Mouse (Mus musculus): ENCODE results near the gene Ankrd22.

Gene Ankrd22

GRCm38 (mm10) chr19:34180316-34180715, 14.5 kb upstream of the Ankrd22 start:
- DNase-seq (ENCODE audit: low spot score), result peak; percentile 32

- no peak for DNase-seq (ENCODE audit: low spot score)
These were observed 13.3 kb upstream of the Ankrd22 start for GRCm38 (mm10) chr19:34179136-34179535.

- no peak for DNase-seq (ENCODE audit: low spot score)
These were observed 8.2 kb upstream of the Ankrd22 start for GRCm38 (mm10) chr19:34174004-34174403.

- no peak for DNase-seq (ENCODE audit: low spot score)
These were observed 5.3 kb upstream of the Ankrd22 start for GRCm38 (mm10) chr19:34171167-34171566.

- no peak for DNase-seq (ENCODE audit: low spot score)
These were observed 3.3 kb upstream of the Ankrd22 start for GRCm38 (mm10) chr19:34169121-34169520.

- DNase-seq (ENCODE audit: low spot score), result peak; percentile 68
These were observed 2.2 kb upstream of the Ankrd22 start for GRCm38 (mm10) chr19:34167896-34168661.

GRCm38 (mm10) chr19:34166386-34166785, 533 bp upstream of the Ankrd22 start:
- DNase-seq (ENCODE audit: low spot score), result no peak

- no peak for DNase-seq (ENCODE audit: low spot score)
These were observed 3.2 kb downstream of the Ankrd22 start for GRCm38 (mm10) chr19:34162693-34163092.

- no peak for DNase-seq (ENCODE audit: low spot score)
These were observed 12.3 kb downstream of the Ankrd22 start for GRCm38 (mm10) chr19:34153263-34154144.

- DNase-seq (ENCODE audit: low spot score), result peak; percentile 56
These were observed 13.9 kb downstream of the Ankrd22 start for GRCm38 (mm10) chr19:34151909-34152308.

GRCm38 (mm10) chr19:34148421-34148820, 17.4 kb downstream of the Ankrd22 start:
- DNase-seq (ENCODE audit: low spot score), result no peak

- DNase-seq (ENCODE audit: low spot score), result no peak
These were observed 26.3 kb downstream of the Ankrd22 start for GRCm38 (mm10) chr19:34139431-34140046.

GRCm38 (mm10) chr19:34138720-34139430, 27.0 kb downstream of the Ankrd22 start:
- DNase-seq (ENCODE audit: low spot score), result no peak

GRCm38 (mm10) chr19:34120107-34120731, 45.6 kb downstream of the Ankrd22 start:
- DNase-seq (ENCODE audit: low spot score), result no peak

GRCm38 (mm10) chr19:34119653-34120052, 46.2 kb downstream of the Ankrd22 start:
- DNase-seq (ENCODE audit: low spot score), result no peak

- DNase-seq (ENCODE audit: low spot score), result no peak
These were observed 46.8 kb downstream of the Ankrd22 start for GRCm38 (mm10) chr19:34119102-34119501.

- DNase-seq (ENCODE audit: low spot score), result no peak
These were observed 61.0 kb downstream of the Ankrd22 start for GRCm38 (mm10) chr19:34104841-34105240.

- DNase-seq (ENCODE audit: low spot score), result no peak
These were observed 64.0 kb downstream of the Ankrd22 start for GRCm38 (mm10) chr19:34101888-34102287.

GRCm38 (mm10) chr19:34100633-34101032, 65.2 kb downstream of the Ankrd22 start, which contains the start of gene Lipm:
Gene Lipm, plus strand, starts transcription at chr19:34100933.
- no peak for DNase-seq (ENCODE audit: low spot score)

- DNase-seq (ENCODE audit: low spot score), result no peak
These were observed 69.6 kb downstream of the Ankrd22 start for GRCm38 (mm10) chr19:34096228-34096627.

GRCm38 (mm10) chr19:34095381-34095780, 70.5 kb downstream of the Ankrd22 start:
- DNase-seq (ENCODE audit: low spot score), result no peak

Measured in T-cell, adult 2 months (primary cell).